In genomic region chr11:109258941-109259910, GRCm38 (mm10) we compare ENCODE assay signal across 8 mouse cellular contexts. TPM values are rescaled to one million over a fixed set of nuclear protein-coding genes. Genes with fewer than 3 reads are reported as not detected.
DNase-seq lines count a peak whose midpoint lies in the region.

No protein-coding gene starts in this region.

- intact Hi-C loops in heart, postnatal 14 days (cut with DNase I) = no loop called here

- DNase-seq in heart, adult 11 months = peak; percentile 85
- no peak for DNase-seq in heart, postnatal 14 days
- peak; percentile 67 for DNase-seq in adrenal gland, adult 2 months
- DNase-seq in frontal cortex, postnatal 10 days (ENCODE audit: low spot score in 2 of 2) = peak; percentile 39
- peak; percentile 40 to 57 for DNase-seq in natural killer cell, adult 2 months (ENCODE audit: low spot score in 2 of 2)
- no peak for DNase-seq in lung, postnatal 25 days (ENCODE audit: low spot score)
- no peak for DNase-seq in lung, postnatal 36 days
- DNase-seq in kidney, postnatal 14 days = no peak

RNA-seq across cellular contexts. Expression of gene Rgs9, which starts 38.7 kb away (rescaled TPM):
- total RNA-seq in heart, postnatal 14 days (2021) = under 1 TPM; 0.39 to 0.41 TPM
- total RNA-seq in adrenal gland, adult 2 months (2021) = 1 to 10 TPM; 4.3 to 6.0 TPM
- 2.5 and 2.8 TPM in 2 replicates for polyA plus RNA-seq in adrenal gland, adult 2 months (2012; rRNA removed)

Comparison
In these comparisons a context has a peak if more than half of its experiments do, and no peak if none do; other contexts are left out.
1. DNase-seq: peak in heart, adult 11 months (single experiment), adrenal gland, adult 2 months (single experiment), frontal cortex, postnatal 10 days (2 of 2) and natural killer cell, adult 2 months (2 of 2); none in heart, postnatal 14 days (0 of 2), lung, postnatal 25 days (single experiment), lung, postnatal 36 days (single experiment) and kidney, postnatal 14 days (single experiment).